Mouse (Mus musculus): ENCODE measurements around the gene Tex12.

- TF ChIP-seq CTCF (IDR thresholded peaks at IDR 0.05; ENCODE audit: borderline replicate concordance, insufficient read depth, low read depth, low read length) (no peak), POLR2A (IDR thresholded peaks at IDR 0.05; ENCODE audit: borderline replicate concordance, insufficient read depth, low read length) (no peak)
Measured at GRCm38 (mm10) chr9:50602055-50602845, 41.1 kb upstream of the Tex12 start.
